Mouse (Mus musculus) testis, adult 2 months (tissue): Measurements from ENCODE around the gene Pou5f1.

Source experiments
- CTCF ChIP-seq: fragments of 200-500 bp; IDR thresholded peaks from 2 replicates; pipeline ENCODE4 v1.5.1; 2012; ENCODE audit warnings: low read depth, mild to moderate bottlenecking, inconsistent platforms, low read length, moderate library complexity; ENCODE audit not compliant: control insufficient read depth, insufficient read depth, insufficient replicate concordance
- POLR2A ChIP-seq: fragments of 200-500 bp; IDR thresholded peaks from 2 replicates; pipeline ENCODE4 v1.6.1; 2012; ENCODE audit warnings: low read depth, mild to moderate bottlenecking, inconsistent platforms, low read length, moderate library complexity; ENCODE audit not compliant: control insufficient read depth

- no peak for TF ChIP-seq CTCF
- no peak for TF ChIP-seq POLR2A
Observed at GRCm38 (mm10) chr17:35524354-35524753, 18.5 kb downstream of the Pou5f1 start.
